Mouse (Mus musculus): ENCODE measurements at regions not wholly inside any gene's neighbourhood (a gene's known extent, or its start where the extent isn't known, plus 50 kb on each side); places are given as distances from the start of the nearest gene placed in this dataset.

GRCm38 (mm10) chr13:53726031-53726430, 253.2 kb upstream of the Msx2 start:
- TF ChIP-seq CEBPB (IDR thresholded peaks at IDR 0.05; ENCODE audit: low read depth) (no peak), FOSL1 (IDR thresholded peaks at IDR 0.05; ENCODE audit: insufficient read depth, low read length, poor library complexity, severe bottlenecking) (no peak), CTCF (IDR thresholded peaks at IDR 0.05; ENCODE audit: control insufficient read depth, insufficient read depth, insufficient read length) (no peak), USF1 (IDR thresholded peaks at IDR 0.05; ENCODE audit: low read depth) (no peak), MYOD1 (IDR thresholded peaks at IDR 0.05; ENCODE audit: control insufficient read depth, insufficient read length, low read depth) (no peak), MYOG (IDR thresholded peaks at IDR 0.05; ENCODE audit: control insufficient read depth, extremely low read depth, insufficient read length) (no peak), MAX (IDR thresholded peaks at IDR 0.05) (no peak)
- Histone ChIP-seq H3K79me2 (ENCODE audit: control insufficient read depth, insufficient read depth) (no peaks in the 10 kb centered on the region), H3K27me3 (ENCODE audit: control insufficient read depth, insufficient read depth, insufficient read length) (no peaks in the 10 kb centered on the region), H3K79me3 (ENCODE audit: low read depth) (no peaks in the 10 kb centered on the region), H3ac (ENCODE audit: control insufficient read depth, insufficient read length, low read depth) (no peak overlapping the region), H3K36me3 (ENCODE audit: control insufficient read depth, insufficient read depth) (no peaks in the 10 kb centered on the region), H3K4me3 (ENCODE audit: insufficient read depth, poor library complexity, severe bottlenecking) (no peak overlapping the region)

DNA sequence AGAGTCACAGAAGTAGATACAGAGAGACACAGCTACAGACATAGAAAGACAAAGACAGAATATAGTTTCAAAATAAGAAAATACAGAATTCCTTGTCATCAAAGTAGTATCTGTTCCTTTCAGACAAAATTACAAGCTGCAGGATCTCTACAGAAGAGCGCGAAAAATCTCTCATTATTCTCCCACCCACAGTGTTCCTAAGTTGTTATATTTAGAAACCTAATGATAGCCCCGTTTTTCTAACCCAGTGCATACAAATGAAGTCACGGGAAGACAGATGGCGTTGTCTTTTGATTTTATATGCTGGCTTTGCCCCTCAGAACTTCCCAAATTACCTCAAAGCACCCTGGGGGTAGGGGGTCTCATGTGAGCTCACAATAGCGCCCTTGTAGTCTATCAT, 250.0 kb upstream of the Msx2 start:
- Histone ChIP-seq H3K79me3 (ENCODE audit: low read depth) (no peaks in the 10 kb centered on the region), H3K27me3 (ENCODE audit: control insufficient read depth, insufficient read depth, insufficient read length) (no peaks in the 10 kb centered on the region), H3K4me3 (ENCODE audit: insufficient read depth, poor library complexity, severe bottlenecking) (no peak overlapping the region), H3K79me2 (ENCODE audit: control insufficient read depth, insufficient read depth) (no peaks in the 10 kb centered on the region), H3K36me3 (ENCODE audit: control insufficient read depth, insufficient read depth) (no peaks in the 10 kb centered on the region), H3ac (ENCODE audit: control insufficient read depth, insufficient read length, low read depth) (no peak overlapping the region)
- TF ChIP-seq MYOD1 (IDR thresholded peaks at IDR 0.05; ENCODE audit: control insufficient read depth, insufficient read length, low read depth) (no peak), CEBPB (IDR thresholded peaks at IDR 0.05; ENCODE audit: low read depth) (no peak), MAX (IDR thresholded peaks at IDR 0.05) (no peak)

GRCm38 (mm10) chr13:53721038-53721463, 248.2 kb upstream of the Msx2 start:
- Histone ChIP-seq H3K27me3 (ENCODE audit: control insufficient read depth, insufficient read depth, insufficient read length) (no peaks in the 10 kb centered on the region), H3K36me3 (ENCODE audit: control insufficient read depth, insufficient read depth) (no peaks in the 10 kb centered on the region), H3K79me2 (ENCODE audit: control insufficient read depth, insufficient read depth) (no peaks in the 10 kb centered on the region), H3ac (ENCODE audit: control insufficient read depth, insufficient read length, low read depth) (no peak overlapping the region), H3K79me3 (ENCODE audit: low read depth) (no peaks in the 10 kb centered on the region), H3K4me3 (ENCODE audit: insufficient read depth, poor library complexity, severe bottlenecking) (no peak overlapping the region)
- no peak for TF ChIP-seq CEBPB (IDR thresholded peaks at IDR 0.05; ENCODE audit: low read depth)
- TF ChIP-seq MYOG (IDR thresholded peaks at IDR 0.05; ENCODE audit: control insufficient read depth, extremely low read depth, insufficient read length) = no peak
- TF ChIP-seq USF1 (IDR thresholded peaks at IDR 0.05; ENCODE audit: low read depth) = no peak
- TF ChIP-seq FOSL1 (IDR thresholded peaks at IDR 0.05; ENCODE audit: insufficient read depth, low read length, poor library complexity, severe bottlenecking) = no peak
- no peak for TF ChIP-seq MAX (IDR thresholded peaks at IDR 0.05)

DNA sequence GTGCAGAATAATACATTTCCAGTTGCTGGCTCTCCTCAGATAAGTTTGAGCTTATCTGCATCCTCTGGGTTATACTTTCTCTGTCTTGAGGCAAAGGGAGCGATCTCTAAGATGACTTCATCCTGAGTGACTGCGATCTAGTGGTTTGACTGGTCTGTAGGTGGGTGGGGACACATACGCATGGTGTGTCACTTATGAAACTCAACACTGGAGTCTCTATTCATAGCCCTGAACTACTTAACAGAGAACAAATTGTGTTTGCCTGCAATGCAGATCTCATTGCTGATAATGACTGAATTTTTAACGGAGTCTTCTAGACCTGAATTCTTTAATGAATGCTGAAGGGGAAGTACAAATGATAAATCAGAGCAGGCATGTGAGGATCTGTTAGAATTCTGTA, 244.7 kb upstream of the Msx2 start:
- Histone ChIP-seq H3ac (ENCODE audit: control insufficient read depth, insufficient read length, low read depth) (no peak overlapping the region), H3K4me3 (ENCODE audit: insufficient read depth, poor library complexity, severe bottlenecking) (no peak overlapping the region), H3K27me3 (ENCODE audit: control insufficient read depth, insufficient read depth, insufficient read length) (no peaks in the 10 kb centered on the region), H3K79me2 (ENCODE audit: control insufficient read depth, insufficient read depth) (no peaks in the 10 kb centered on the region), H3K36me3 (ENCODE audit: control insufficient read depth, insufficient read depth) (no peaks in the 10 kb centered on the region), H3K79me3 (ENCODE audit: low read depth) (no peaks in the 10 kb centered on the region)
- TF ChIP-seq CTCF (IDR thresholded peaks at IDR 0.05; ENCODE audit: control insufficient read depth, insufficient read depth, insufficient read length) = no peak
- no peak for TF ChIP-seq FOSL1 (IDR thresholded peaks at IDR 0.05; ENCODE audit: insufficient read depth, low read length, poor library complexity, severe bottlenecking)
- TF ChIP-seq MAX (IDR thresholded peaks at IDR 0.05) = no peak
- no peak for TF ChIP-seq MYOD1 (IDR thresholded peaks at IDR 0.05; ENCODE audit: control insufficient read depth, insufficient read length, low read depth)
- TF ChIP-seq MYOG (IDR thresholded peaks at IDR 0.05; ENCODE audit: control insufficient read depth, extremely low read depth, insufficient read length) = no peak
- no peak for TF ChIP-seq USF1 (IDR thresholded peaks at IDR 0.05; ENCODE audit: low read depth)

GRCm38 (mm10) chr13:53717086-53717485, 244.2 kb upstream of the Msx2 start:
- Histone ChIP-seq H3K4me3 (ENCODE audit: insufficient read depth, poor library complexity, severe bottlenecking) (no peak overlapping the region), H3ac (ENCODE audit: control insufficient read depth, insufficient read length, low read depth) (no peak overlapping the region), H3K27me3 (ENCODE audit: control insufficient read depth, insufficient read depth, insufficient read length) (no peaks in the 10 kb centered on the region), H3K79me2 (ENCODE audit: control insufficient read depth, insufficient read depth) (no peaks in the 10 kb centered on the region), H3K36me3 (ENCODE audit: control insufficient read depth, insufficient read depth) (no peaks in the 10 kb centered on the region), H3K79me3 (ENCODE audit: low read depth) (no peaks in the 10 kb centered on the region)
- no peak for TF ChIP-seq USF1 (IDR thresholded peaks at IDR 0.05; ENCODE audit: low read depth)
- no peak for TF ChIP-seq FOSL1 (IDR thresholded peaks at IDR 0.05; ENCODE audit: insufficient read depth, low read length, poor library complexity, severe bottlenecking)
- TF ChIP-seq MAX (IDR thresholded peaks at IDR 0.05) = no peak
- no peak for TF ChIP-seq MYOG (IDR thresholded peaks at IDR 0.05; ENCODE audit: control insufficient read depth, extremely low read depth, insufficient read length)
- TF ChIP-seq CEBPB (IDR thresholded peaks at IDR 0.05; ENCODE audit: low read depth) = no peak
- no peak for TF ChIP-seq CTCF (IDR thresholded peaks at IDR 0.05; ENCODE audit: control insufficient read depth, insufficient read depth, insufficient read length)

- TF ChIP-seq MAX (IDR thresholded peaks at IDR 0.05) (no peak), MYOG (IDR thresholded peaks at IDR 0.05; ENCODE audit: control insufficient read depth, extremely low read depth, insufficient read length) (no peak), CTCF (IDR thresholded peaks at IDR 0.05; ENCODE audit: control insufficient read depth, insufficient read depth, insufficient read length) (no peak), MYOD1 (IDR thresholded peaks at IDR 0.05; ENCODE audit: control insufficient read depth, insufficient read length, low read depth) (no peak), FOSL1 (IDR thresholded peaks at IDR 0.05; ENCODE audit: insufficient read depth, low read length, poor library complexity, severe bottlenecking) (no peak), CEBPB (IDR thresholded peaks at IDR 0.05; ENCODE audit: low read depth) (no peak), USF1 (IDR thresholded peaks at IDR 0.05; ENCODE audit: low read depth) (no peak)
- no peak overlapping the region for H3ac ChIP-seq (ENCODE audit: control insufficient read depth, insufficient read length, low read depth)
- H3K79me2 ChIP-seq (ENCODE audit: control insufficient read depth, insufficient read depth) = no peaks in the 10 kb centered on the region
- H3K79me3 ChIP-seq (ENCODE audit: low read depth) = no peaks in the 10 kb centered on the region
- no peaks in the 10 kb centered on the region for H3K27me3 ChIP-seq (ENCODE audit: control insufficient read depth, insufficient read depth, insufficient read length)
- H3K4me3 ChIP-seq (ENCODE audit: insufficient read depth, poor library complexity, severe bottlenecking) = no peak overlapping the region
- no peaks in the 10 kb centered on the region for H3K36me3 ChIP-seq (ENCODE audit: control insufficient read depth, insufficient read depth)
Measured at GRCm38 (mm10) chr13:53709062-53709461, 236.2 kb upstream of the Msx2 start.

Measured in C2C12 (cell line).